Comparison of ENCODE assay signal across 28 mouse cellular contexts in the genomic region with DNA sequence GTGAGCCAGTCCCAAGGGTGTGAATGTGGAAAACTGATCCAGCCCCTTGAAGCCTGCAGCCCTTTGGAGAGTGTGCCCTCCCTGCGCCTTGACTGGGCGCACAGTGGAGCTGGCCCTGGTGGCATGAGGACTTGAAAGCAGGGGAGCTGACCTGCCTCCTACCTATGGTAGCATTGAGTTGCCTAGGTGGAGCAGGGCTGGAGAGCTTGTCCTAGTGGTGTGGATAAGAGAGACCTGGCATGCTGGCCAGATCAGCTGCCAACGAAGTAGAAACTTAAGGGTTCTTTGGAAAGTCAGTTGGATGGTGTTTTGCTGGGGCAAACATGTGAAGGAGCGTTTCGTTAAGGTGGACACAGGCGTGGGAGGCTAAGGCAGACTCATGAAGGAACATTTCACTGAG.
DNase-seq lines count a peak whose midpoint lies in the region; ATAC-seq lines count a peak whose summit lies in the region.
"Had no signal": no experiment of that assay in that cellular context is flagged by ENCODE, and none has a peak within 500 bp of the region (broad histone marks: within the 10 kb centered on the region; RNA-seq: fewer than 3 reads in every experiment).

No protein-coding gene starts in this region.

- no peak overlapping the region for H3K4me3 ChIP-seq in forebrain, embryonic 10.5 days
- no peak overlapping the region for H3K4me3 ChIP-seq in forebrain, embryonic 13.5 days
- no peak overlapping the region for H3K4me3 ChIP-seq in midbrain, embryonic 11.5 days (ENCODE audit: low read depth, low read length)
- no peak overlapping the region for H3K4me3 ChIP-seq in midbrain, embryonic 10.5 days
- H3K4me3 ChIP-seq: embryonic facial prominence, embryonic 10.5 days; embryonic facial prominence, embryonic 13.5 days; erythroblast, embryonic 14.5 days; heart, adult 2 months; hindbrain, embryonic 10.5 days; hindbrain, embryonic 13.5 days; intestine, embryonic 15.5 days had no signal

- peak overlapping the region; percentile 31; the same call in 1 of the 2 replicates for H3K27ac ChIP-seq in forebrain, embryonic 10.5 days
- H3K27ac ChIP-seq in forebrain, embryonic 13.5 days, result no peak overlapping the region
- H3K27ac ChIP-seq in midbrain, embryonic 11.5 days (ENCODE audit: low read depth, low read length), result no peak overlapping the region
- H3K27ac ChIP-seq in midbrain, embryonic 10.5 days (replicated peaks), result no peak overlapping the region
- H3K27ac ChIP-seq: embryonic facial prominence, embryonic 10.5 days; embryonic facial prominence, embryonic 13.5 days; heart, adult 2 months; hindbrain, embryonic 10.5 days; hindbrain, embryonic 13.5 days; intestine, embryonic 15.5 days had no signal

- H3K9ac ChIP-seq in forebrain, embryonic 13.5 days, result no peak overlapping the region
- H3K9ac ChIP-seq in midbrain, embryonic 11.5 days (ENCODE audit: low read length), result no peak overlapping the region
- H3K9ac ChIP-seq: embryonic facial prominence, embryonic 13.5 days; forebrain, postnatal 0 days; hindbrain, embryonic 13.5 days; intestine, embryonic 15.5 days had no signal

- no peaks in the 10 kb centered on the region for H3K36me3 ChIP-seq in forebrain, embryonic 10.5 days (replicated peaks)
- H3K36me3 ChIP-seq in forebrain, embryonic 13.5 days (ENCODE audit: poor library complexity, severe bottlenecking), result no peaks in the 10 kb centered on the region
- no peaks in the 10 kb centered on the region for H3K36me3 ChIP-seq in midbrain, embryonic 11.5 days (ENCODE audit: control insufficient read depth, insufficient read depth, low read length)
- H3K36me3 ChIP-seq in midbrain, embryonic 10.5 days, result no peaks in the 10 kb centered on the region
- H3K36me3 ChIP-seq: embryonic facial prominence, embryonic 10.5 days; embryonic facial prominence, embryonic 13.5 days; hindbrain, embryonic 10.5 days; hindbrain, embryonic 13.5 days; intestine, embryonic 15.5 days had no signal

- no peak overlapping the region for H3K4me2 ChIP-seq in forebrain, embryonic 13.5 days
- H3K4me2 ChIP-seq in midbrain, embryonic 11.5 days, result no peak overlapping the region
- H3K4me2 ChIP-seq: embryonic facial prominence, embryonic 13.5 days; heart, embryonic 11.5 days; hindbrain, embryonic 13.5 days; intestine, embryonic 15.5 days had no signal

- no peak for ATAC-seq in forebrain, embryonic 13.5 days
- no peak for ATAC-seq in midbrain, embryonic 11.5 days (ENCODE audit: low FRiP score)
- no peak for ATAC-seq in CD4-positive, CD25-positive, alpha-beta regulatory T cell, adult 4 months
- ATAC-seq: forebrain, postnatal 0 days; hindbrain, embryonic 16.5 days; intestine, embryonic 15.5 days had no signal

- DNase-seq in forebrain, embryonic 10.5 days (ENCODE audit: extremely low spot score, low spot score), result no peak
- peak; percentile 36 to 38 for DNase-seq in lung, adult 18-20 months
- DNase-seq in lung, postnatal 14 days, result no peak
- DNase-seq in midbrain, embryonic 11.5 days (ENCODE audit: low spot score, missing footprints), result peak; percentile 39
- DNase-seq in midbrain, embryonic 10.5 days (ENCODE audit: low spot score), result no peak
- peak; percentile 44 for DNase-seq in lung, postnatal 36 days
- DNase-seq: adrenal gland, adult 2 months; adrenal gland, postnatal 14 days; cerebellum, adult 11-12 months; cerebellum, adult 8-10 months; cerebellum, postnatal 10 days; cerebellum, postnatal 36 days; embryo, embryonic 11 days; forebrain, postnatal 0 days; gastrocnemius, postnatal 25 days; heart, adult 2 months; heart, postnatal 36 days had no signal

- H3K27me3 ChIP-seq in forebrain, embryonic 10.5 days (ENCODE audit: poor library complexity, severe bottlenecking), result no peaks in the 10 kb centered on the region
- H3K27me3 ChIP-seq in forebrain, embryonic 13.5 days, result no peaks in the 10 kb centered on the region
- no peaks in the 10 kb centered on the region for H3K27me3 ChIP-seq in midbrain, embryonic 11.5 days (ENCODE audit: control insufficient read depth, insufficient read depth, low read length)
- H3K27me3 ChIP-seq in midbrain, embryonic 10.5 days (ENCODE audit: low read depth, poor library complexity, severe bottlenecking), result no peaks in the 10 kb centered on the region
- H3K27me3 ChIP-seq: CH12.LX; embryonic facial prominence, embryonic 13.5 days; hindbrain, embryonic 13.5 days; intestine, embryonic 15.5 days had no signal

- peaks cover 17% of the 10 kb centered on the region for H3K4me1 ChIP-seq in forebrain, embryonic 10.5 days
- H3K4me1 ChIP-seq in forebrain, embryonic 13.5 days, result peaks cover 9% of the 10 kb centered on the region; the same call in 1 of the 2 replicates
- H3K4me1 ChIP-seq in midbrain, embryonic 11.5 days (ENCODE audit: control insufficient read depth, insufficient read depth, low read length), result no peaks in the 10 kb centered on the region
- peaks cover 14% of the 10 kb centered on the region for H3K4me1 ChIP-seq in midbrain, embryonic 10.5 days
- H3K4me1 ChIP-seq: embryonic facial prominence, embryonic 13.5 days; hindbrain, embryonic 13.5 days; intestine, embryonic 15.5 days had no signal

- H3K9me3 ChIP-seq in forebrain, embryonic 10.5 days, result no peaks in the 10 kb centered on the region
- no peaks in the 10 kb centered on the region for H3K9me3 ChIP-seq in forebrain, embryonic 13.5 days (replicated peaks)
- H3K9me3 ChIP-seq in midbrain, embryonic 11.5 days (ENCODE audit: control insufficient read depth, low read length), result no peaks in the 10 kb centered on the region
- no peaks in the 10 kb centered on the region for H3K9me3 ChIP-seq in midbrain, embryonic 10.5 days (replicated peaks)
- H3K9me3 ChIP-seq: embryonic facial prominence, embryonic 10.5 days; embryonic facial prominence, embryonic 13.5 days; hindbrain, embryonic 10.5 days; hindbrain, embryonic 13.5 days; intestine, embryonic 15.5 days had no signal

- 91% methylated on average over 6 of the region's 6 CpGs for WGBS in forebrain, embryonic 10.5 days
- 95% methylated on average over 6 of the region's 6 CpGs for WGBS in forebrain, embryonic 13.5 days
- WGBS in midbrain, embryonic 11.5 days, result 93% methylated on average over 6 of the region's 6 CpGs
- 94% methylated on average over 6 of the region's 6 CpGs for WGBS in midbrain, embryonic 10.5 days

Comparison
In these comparisons a context has a peak if more than half of its experiments do, and no peak if none do; other contexts are left out.
1. DNase-seq: peak in lung, adult 18-20 months (2 of 2), midbrain, embryonic 11.5 days (single experiment) and lung, postnatal 36 days (single experiment); none in forebrain, embryonic 10.5 days (single experiment), lung, postnatal 14 days (single experiment) and midbrain, embryonic 10.5 days (single experiment).